Mouse (Mus musculus) heart, embryonic 14.5 days (tissue): ENCODE measurements around the gene Mpig6b. TPM values are rescaled to one million over a fixed set of nuclear protein-coding genes. Genes with fewer than 3 reads are reported as not detected.

ENCODE experiments used
- ATAC-seq: fragments of 200-750 bp; cut with Nextera tagmentation; 2 replicates; pipeline ENCODE4 v1.8.0; 2017; ENCODE audit warnings: low read depth, moderate TSS enrichment; ENCODE audit not compliant: insufficient number of reproducible peaks, insufficient read depth, low FRiP score
- H3K27ac ChIP-seq, 2 experiments: fragments of 200-500 bp in 1 of 2; fragments of 300-500 bp in 1 of 2; sonication (generic) in 1 of 2; replicated peaks in 1 of 2; 2 replicates each; pipeline ENCODE4 v1.5.1; 2012 to 2014; ENCODE audit warnings: low read depth in 2 of 2, low read length in 2 of 2, control low read depth in 1 of 2, mild to moderate bottlenecking in 1 of 2, mixed read lengths in 1 of 2; ENCODE audit not compliant: control insufficient read depth in 1 of 2, insufficient read depth in 1 of 2
- H3K27me3 ChIP-seq: fragments of 300-500 bp; sonication (generic); 2 replicates; pipeline ENCODE4 v1.6.1; 2014; ENCODE audit warnings: mild to moderate bottlenecking, low read length, control low read depth; ENCODE audit not compliant: control insufficient read depth, insufficient read depth
- H3K36me3 ChIP-seq: fragments of 300-500 bp; sonication (generic); 2 replicates; pipeline ENCODE4 v1.6.1; 2014; ENCODE audit warnings: mild to moderate bottlenecking, control low read depth, low read length, mixed read lengths; ENCODE audit not compliant: control insufficient read depth, insufficient read depth
- H3K4me1 ChIP-seq, 2 experiments: fragments of 200-500 bp in 1 of 2; fragments of 300-500 bp in 1 of 2; sonication (generic) in 1 of 2; 2 replicates each; pipeline ENCODE4 v1.6.1; 2012 to 2014; ENCODE audit warnings: low read length in 2 of 2, control low read depth in 1 of 2, mixed read lengths in 1 of 2; ENCODE audit not compliant: control insufficient read depth in 2 of 2, insufficient read depth in 2 of 2
- H3K4me2 ChIP-seq: fragments of 300-500 bp; sonication (generic); 2 replicates; pipeline ENCODE4 v1.6.1; 2014; ENCODE audit warnings: mild to moderate bottlenecking, low read length
- H3K4me3 ChIP-seq, 2 experiments: fragments of 200-500 bp in 1 of 2; fragments of 300-500 bp in 1 of 2; sonication (generic) in 1 of 2; 2 replicates each; pipeline ENCODE4 v1.5.1; 2012 to 2014; ENCODE audit warnings: low read length in 2 of 2, mild to moderate bottlenecking in 2 of 2, control low read depth in 1 of 2, low read depth in 1 of 2, moderate library complexity in 1 of 2; ENCODE audit not compliant: control insufficient read depth in 1 of 2, insufficient read depth in 1 of 2
- H3K9ac ChIP-seq: fragments of 300-500 bp; sonication (generic); 2 replicates; pipeline ENCODE4 v1.6.1; 2014; ENCODE audit warnings: mild to moderate bottlenecking, low read length
- H3K9me3 ChIP-seq: fragments of 300-500 bp; sonication (generic); 2 replicates; pipeline ENCODE4 v1.6.1; 2016; ENCODE audit warnings: low read length, control low read depth; ENCODE audit not compliant: control insufficient read depth
- WGBS: fragments of 180-500 bp; shearing (Covaris S2); extraction: QIAGEN DNeasy Blood & Tissue Kit; methylation state at CpG from one replicate; pipeline ENCODE4 v1.1.7; 2014; 5-methylcytosine and 5-hydroxymethylcytosine counted together
- polyA plus RNA-seq: library from polyadenylated mRNA; unstranded; fragments of >200 nt; fragmentation: Nextera tagmentation; extraction: Ambion mirVana; gene quantifications from 2 replicates; pipeline ENCODE4 v1.2.1, GENCODE M21; 2014

The Mpig6b gene
- polyA plus RNA-seq, 1 experiment from 2014 or later = 0.54 TPM

- H3K4me3 ChIP-seq = peak overlapping the region in 1 of 2 experiments; percentile 63; a peak in 1 of 4 replicates
- no peak for ATAC-seq
- peak overlapping the region; percentile 99 for H3K27ac ChIP-seq
- WGBS = 59% methylated on average over 5 of the region's 5 CpGs
- H3K9me3 ChIP-seq = no peaks in the 10 kb centered on the region
- H3K4me2 ChIP-seq = peak overlapping the region; percentile 75
- H3K4me1 ChIP-seq = peaks cover 32 to 60% of the 10 kb centered on the region in 2 experiments
- no peaks in the 10 kb centered on the region for H3K27me3 ChIP-seq
- peaks cover 19% of the 10 kb centered on the region for H3K36me3 ChIP-seq
- peak overlapping the region; percentile 94; the same call in 1 of the 2 replicates for H3K9ac ChIP-seq
Observed at GRCm38 (mm10) chr17:35048932-35049440, 17.0 kb downstream of the Mpig6b start.

DNA sequence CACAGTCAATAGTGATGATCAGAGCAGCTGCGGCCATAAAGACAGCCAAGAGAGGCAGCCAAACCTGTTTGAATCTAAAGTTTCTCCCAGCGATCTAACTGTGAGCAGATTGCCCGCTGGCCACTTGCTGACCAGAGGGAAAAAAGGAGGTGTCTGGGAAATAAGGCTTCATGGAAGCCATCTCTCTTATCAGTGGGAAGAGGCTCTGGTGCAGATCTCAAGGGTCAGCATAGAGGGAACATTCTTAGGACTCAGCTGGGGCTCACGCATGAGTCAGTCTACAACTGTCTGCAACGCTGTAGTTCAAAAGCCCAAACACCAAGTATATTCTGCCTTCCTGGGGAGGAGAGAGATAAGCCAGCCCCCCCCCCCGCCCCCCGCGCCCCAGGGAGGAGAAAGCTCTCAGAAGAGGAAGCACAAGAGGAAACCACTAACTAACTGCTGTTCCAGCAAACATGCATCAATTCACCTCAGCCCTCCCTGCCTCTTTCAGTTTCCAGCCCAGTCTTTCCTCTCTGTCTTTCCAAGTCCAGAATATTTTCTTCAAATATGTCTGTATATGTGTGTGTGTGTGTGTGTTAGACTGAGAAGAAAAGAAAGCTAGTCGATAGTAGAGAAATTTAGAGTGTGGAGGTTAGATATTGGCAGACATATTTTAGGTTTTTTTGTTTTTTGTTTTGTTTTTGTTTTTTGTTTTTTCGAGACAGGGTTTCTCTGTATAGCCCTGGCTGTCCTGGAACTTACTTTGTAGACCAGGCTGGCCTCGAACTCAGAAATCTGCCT, 17.6 kb downstream of the Mpig6b start:
- Histone ChIP-seq H3K4me2 (peak overlapping the region; percentile 75), H3K27me3 (no peaks in the 10 kb centered on the region), H3K4me1 (peaks cover 32 to 61% of the 10 kb centered on the region in 2 experiments), H3K27ac (peak overlapping the region; percentile 99), H3K9ac (peak overlapping the region; percentile 44), H3K36me3 (peaks cover 13% of the 10 kb centered on the region), H3K4me3 (no peak overlapping the region), H3K9me3 (no peaks in the 10 kb centered on the region)
- no peak for ATAC-seq
- 21% methylated on average over 11 of the region's 11 CpGs for WGBS

- ATAC-seq = no peak
- Histone ChIP-seq H3K9ac (peak overlapping the region; percentile 44), H3K27me3 (no peaks in the 10 kb centered on the region), H3K4me1 (peaks cover 31 to 58% of the 10 kb centered on the region in 2 experiments), H3K9me3 (no peaks in the 10 kb centered on the region), H3K27ac (peak overlapping the region; percentile 87 to 99), H3K4me3 (no peak overlapping the region), H3K4me2 (peak overlapping the region; percentile 75), H3K36me3 (peaks cover 6% of the 10 kb centered on the region)
- WGBS = 44% methylated on average over 1 of the region's 1 CpGs
Observed at GRCm38 (mm10) chr17:35047688-35048087, 18.3 kb downstream of the Mpig6b start.

GRCm38 (mm10) chr17:35046681-35047455, 19.1 kb downstream of the Mpig6b start, which contains the start of gene Msh5:
Gene Msh5 (minus strand): TSS chr17:35046745.
- no peaks in the 10 kb centered on the region for H3K27me3 ChIP-seq
- WGBS = 3% methylated on average over 33 of the region's 33 CpGs
- peak within 1 kb of the TSS; percentile 47 to 65 for H3K4me3 ChIP-seq
- H3K9ac ChIP-seq = peak within 1 kb of the TSS; percentile 94
- H3K9me3 ChIP-seq = no peaks in the 10 kb centered on the region
- H3K36me3 ChIP-seq = no peaks in the 10 kb centered on the region
- H3K27ac ChIP-seq = peak within 1 kb of the TSS; percentile 87 to 99
- peaks cover 24 to 51% of the 10 kb centered on the region in 2 experiments for H3K4me1 ChIP-seq
- peak; percentile 92 for ATAC-seq
- peak within 1 kb of the TSS; percentile 99 for H3K4me2 ChIP-seq

DNA sequence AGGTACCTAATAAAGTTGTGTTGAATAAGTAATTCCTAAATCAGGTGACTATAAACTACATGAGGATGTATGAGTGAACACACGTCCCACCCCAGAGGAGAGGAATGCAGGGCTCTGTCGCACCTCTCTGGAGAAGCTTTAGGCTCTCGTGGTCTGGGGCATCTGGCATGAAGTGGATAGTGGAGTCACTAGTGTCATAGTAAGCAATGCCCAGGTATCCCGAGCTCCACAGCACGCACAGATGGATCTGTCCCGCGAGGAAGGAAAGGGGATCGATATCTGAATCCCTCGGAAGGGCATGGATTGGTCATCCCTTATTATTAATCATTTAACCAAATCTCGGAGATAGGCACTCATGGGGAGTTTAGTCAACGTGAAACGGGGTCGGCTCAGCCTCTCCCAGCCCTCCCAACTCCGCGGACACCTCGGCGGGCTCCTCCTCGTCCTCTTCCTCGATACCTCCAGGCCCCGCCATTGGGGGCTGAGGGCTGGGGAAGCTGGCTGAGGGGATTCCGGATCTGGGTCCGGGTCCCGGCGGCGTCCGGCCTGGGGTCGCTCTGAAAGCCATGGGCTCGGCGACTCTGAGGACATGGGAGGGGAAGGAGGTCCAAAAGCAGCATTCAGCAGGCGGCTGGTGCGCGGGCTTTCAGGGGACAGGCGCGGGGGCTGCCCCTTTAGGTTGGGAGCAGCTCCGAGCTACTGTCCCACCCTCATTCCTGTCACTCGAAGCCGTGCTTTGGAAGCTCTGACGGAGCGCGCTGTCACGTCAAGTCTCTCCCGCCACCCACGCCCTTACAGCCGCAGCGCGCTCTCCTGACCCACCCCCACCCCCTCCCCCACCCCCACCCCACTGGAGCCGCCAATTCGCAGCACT, 19.9 kb downstream of the Mpig6b start:
- no peaks in the 10 kb centered on the region for H3K36me3 ChIP-seq
- no peaks in the 10 kb centered on the region for H3K9me3 ChIP-seq
- H3K4me1 ChIP-seq = peaks cover 24 to 51% of the 10 kb centered on the region in 2 experiments
- ATAC-seq = no peak
- no peaks in the 10 kb centered on the region for H3K27me3 ChIP-seq
- H3K27ac ChIP-seq = peak overlapping the region; percentile 79 to 95
- H3K4me2 ChIP-seq = peak overlapping the region; percentile 99
- WGBS = 2% methylated on average over 48 of the region's 48 CpGs
- peak overlapping the region; percentile 47 to 65 for H3K4me3 ChIP-seq
- peak overlapping the region; percentile 94 for H3K9ac ChIP-seq

GRCm38 (mm10) chr17:35044904-35045806, 20.8 kb downstream of the Mpig6b start:
- H3K27me3 ChIP-seq = no peaks in the 10 kb centered on the region
- no peaks in the 10 kb centered on the region for H3K9me3 ChIP-seq
- H3K27ac ChIP-seq = peak overlapping the region; percentile 79 to 95
- no peaks in the 10 kb centered on the region for H3K36me3 ChIP-seq
- peaks cover 24 to 51% of the 10 kb centered on the region in 2 experiments for H3K4me1 ChIP-seq
- H3K4me3 ChIP-seq = peak overlapping the region in 1 of 2 experiments; percentile 65; a peak in 1 of 4 replicates
- WGBS = 54% methylated on average over 7 of the region's 7 CpGs
- peak overlapping the region; percentile 99 for H3K4me2 ChIP-seq
- ATAC-seq = no peak
- peak overlapping the region; percentile 94; the same call in 1 of the 2 replicates for H3K9ac ChIP-seq
